Mouse (Mus musculus) heart, postnatal 0 days (tissue): Measurements from ENCODE around the gene Mcrip1.

ENCODE experiments used
- CTCF ChIP-seq: IDR thresholded peaks from 2 replicates; pipeline ENCODE4 v1.5.1; 2016; ENCODE audit warnings: antibody characterized with exemption, control low read depth, low read depth
- EP300 ChIP-seq: IDR thresholded peaks from 2 replicates; pipeline ENCODE4 v1.6.1; 2016; ENCODE audit warnings: antibody characterized with exemption, low read depth

DNA sequence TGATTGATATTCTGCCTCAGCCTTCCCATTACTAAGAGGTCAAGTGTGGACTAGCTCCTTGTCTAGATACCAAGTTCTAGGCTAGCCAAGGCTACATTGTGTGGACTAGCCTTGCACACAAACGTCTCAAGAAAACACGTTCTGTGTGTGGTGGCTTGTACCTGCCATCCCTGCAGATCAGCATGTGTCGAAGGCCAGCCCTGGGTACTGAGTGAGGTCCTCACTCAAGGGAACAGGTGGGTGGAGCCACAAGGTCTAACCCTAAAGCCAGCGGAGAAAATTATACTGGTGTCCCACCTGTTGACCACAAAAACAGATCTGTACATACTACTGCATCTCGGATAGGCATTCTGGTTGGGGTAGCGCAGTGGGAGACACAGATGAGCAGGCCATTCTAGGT lies 49.6 kb downstream of the Mcrip1 start:
- TF ChIP-seq EP300 (no peak), CTCF (no peak)
